Mouse (Mus musculus) kidney, postnatal 10 days (tissue): ENCODE measurements at regions not wholly inside any gene's neighbourhood (a gene's known extent, or its start where the extent isn't known, plus 50 kb on each side); places are given as distances from the start of the nearest gene placed in this dataset.
"Not testable (repeated sequence)": the region's sequence is repeated elsewhere in the genome, so short reads cannot be mapped to it uniquely, and the experiment has no call there.

Experiments
- DNase-seq: peaks from one replicate; pipeline ENCODE4 v3.0.0; 2021; ENCODE audit warnings: mixed read lengths

- DNase-seq: not testable (repeated sequence)
These were observed 119.2 kb upstream of the Gm21119 start for GRCm38 (mm10) chr8:20495542-20495941.

DNA sequence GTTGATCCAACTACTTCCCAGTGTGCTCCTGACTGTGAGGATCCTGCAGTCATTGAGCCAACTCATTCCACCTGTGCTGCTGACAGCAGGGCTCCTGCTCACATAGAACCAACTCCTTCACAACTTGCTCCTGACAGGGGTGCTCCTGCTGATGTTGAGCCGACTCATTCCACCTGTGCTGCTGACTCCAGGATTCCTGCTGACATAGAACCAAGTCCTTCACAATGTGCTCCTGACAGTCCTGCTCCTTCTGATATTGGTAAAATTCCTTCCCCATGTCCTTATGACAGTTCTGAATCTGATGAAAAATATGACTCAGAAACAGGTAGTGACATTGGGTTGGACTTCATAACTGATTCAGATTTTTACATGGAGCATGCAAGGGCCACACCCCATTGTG is 100.8 kb upstream of the Gm21119 start:
- DNase-seq: not testable (repeated sequence)

DNA sequence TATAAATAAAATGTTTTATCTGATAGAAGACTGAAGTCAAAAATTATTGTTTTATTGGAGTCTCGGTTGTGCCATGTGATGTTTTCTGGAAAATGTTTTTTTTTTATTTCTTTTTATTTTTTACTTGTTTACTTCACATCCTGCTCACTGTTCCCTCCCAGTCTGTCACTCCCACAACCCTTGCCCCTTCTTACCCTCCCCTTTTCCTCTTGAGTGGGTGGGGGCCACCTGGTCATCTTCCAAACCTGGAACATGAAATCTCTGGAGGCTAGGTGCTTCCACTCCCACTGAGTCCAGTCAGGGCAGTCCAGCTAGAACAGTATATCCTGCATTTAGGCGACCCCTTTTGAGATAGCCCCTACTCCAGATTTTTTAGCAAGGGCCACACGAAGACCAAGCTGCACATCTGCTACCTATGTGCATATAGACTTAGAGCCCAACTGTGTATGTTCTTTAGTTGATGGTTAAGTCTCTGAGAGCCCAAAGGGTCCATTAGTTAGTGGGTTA is 98.3 kb upstream of the Gm21119 start:
- not testable (repeated sequence) for DNase-seq

GRCm38 (mm10) chr8:20517551-20517950 is 97.2 kb upstream of the Gm21119 start:
- not testable (repeated sequence) for DNase-seq

- not testable (repeated sequence) for DNase-seq
These were observed 90.2 kb upstream of the Gm21119 start for GRCm38 (mm10) chr8:20524539-20524938.

- not testable (repeated sequence) for DNase-seq
These were observed 85.7 kb upstream of the Gm21119 start for GRCm38 (mm10) chr8:20529048-20529447.

GRCm38 (mm10) chr8:20539031-20539430 is 75.7 kb upstream of the Gm21119 start:
- DNase-seq: not testable (repeated sequence)

DNA sequence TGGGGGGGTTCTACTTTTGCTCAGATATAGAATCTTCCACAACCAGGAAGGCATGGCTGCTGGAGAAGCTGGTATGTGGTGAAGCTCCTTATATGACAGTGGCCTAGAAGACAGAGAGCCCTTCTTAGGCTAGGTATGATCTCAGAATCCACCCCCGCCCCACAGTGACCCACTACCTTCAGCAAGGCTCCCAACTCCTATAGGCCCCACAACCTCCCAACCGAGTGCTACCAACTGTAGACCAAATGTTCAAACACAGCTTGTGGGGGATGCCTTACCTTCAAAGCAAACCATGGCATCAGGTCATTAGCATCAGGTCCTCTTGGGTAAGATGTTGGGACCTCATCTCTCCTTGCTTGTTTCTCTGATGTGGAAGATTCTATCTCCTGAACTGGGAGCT is 70.6 kb upstream of the Gm21119 start:
- not testable (repeated sequence) for DNase-seq

DNA sequence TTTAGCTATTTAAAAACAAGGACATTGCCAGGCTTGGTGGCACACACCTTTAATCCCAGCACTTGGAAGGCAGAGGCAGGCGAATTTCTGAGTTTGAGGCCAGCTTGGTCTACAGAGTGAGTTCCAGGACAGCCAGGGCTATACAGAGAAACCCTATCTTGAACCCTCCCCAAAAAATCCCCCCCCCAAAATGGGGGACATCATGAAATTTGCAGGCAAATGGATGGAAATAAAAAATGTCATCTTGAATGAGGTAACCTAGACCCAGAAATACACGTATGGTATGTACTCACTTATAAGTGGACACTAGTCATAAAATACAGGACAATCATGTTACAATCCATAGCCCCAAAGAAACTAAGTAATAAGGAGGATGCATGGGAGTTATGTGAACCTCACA is 69.4 kb upstream of the Gm21119 start:
- peak; percentile 12 for DNase-seq

GRCm38 (mm10) chr8:20546401-20546800 is 68.3 kb upstream of the Gm21119 start:
- not testable (repeated sequence) for DNase-seq

- DNase-seq: peak; percentile 82
These were observed 64.5 kb upstream of the Gm21119 start for GRCm38 (mm10) chr8:20550054-20550778.

GRCm38 (mm10) chr8:20556501-20557181 is 58.1 kb upstream of the Gm21119 start:
- DNase-seq: not testable (repeated sequence)

- DNase-seq: not testable (repeated sequence)
These were observed 57.5 kb upstream of the Gm21119 start for GRCm38 (mm10) chr8:20557184-20557583.

- peak; percentile 45 for DNase-seq
These were observed 57.1 kb upstream of the Gm21119 start for GRCm38 (mm10) chr8:20557609-20558008.
